Mouse (Mus musculus): Measurements from ENCODE around the gene Csmd2.

GRCm38 (mm10) chr4:128091938-128092337 is 104.3 kb downstream of the Csmd2 start:
- no peak for TF ChIP-seq EP300 (IDR thresholded peaks at IDR 0.05)
- TF ChIP-seq CTCF (IDR thresholded peaks at IDR 0.05) = no peak
